Mouse (Mus musculus) embryonic facial prominence, embryonic 15.5 days (tissue): ENCODE measurements at regions not wholly inside any gene's neighbourhood (a gene's known extent, or its start where the extent isn't known, plus 50 kb on each side); places are given as distances from the start of the nearest gene placed in this dataset.

Experiments used
- ATAC-seq: fragments of 200-750 bp; cut with Nextera tagmentation; 2 replicates; pipeline ENCODE4 v1.8.0; 2017; ENCODE audit warnings: low read depth, moderate TSS enrichment; ENCODE audit not compliant: insufficient number of reproducible peaks, low FRiP score, low TSS enrichment
- H3K27ac ChIP-seq: fragments of 300-500 bp; sonication (generic); replicated peaks from 2 replicates; pipeline ENCODE4 v1.5.1; 2015; ENCODE audit warnings: mild to moderate bottlenecking, inconsistent platforms
- H3K27me3 ChIP-seq: fragments of 300-500 bp; sonication (generic); 2 replicates; pipeline ENCODE4 v1.6.1; 2015; ENCODE audit warnings: inconsistent platforms
- H3K36me3 ChIP-seq: fragments of 300-500 bp; sonication (generic); 2 replicates; pipeline ENCODE4 v1.6.1; 2015; ENCODE audit warnings: mild to moderate bottlenecking, inconsistent platforms
- H3K4me1 ChIP-seq: fragments of 300-500 bp; sonication (generic); 2 replicates; pipeline ENCODE4 v1.6.1; 2015; ENCODE audit warnings: inconsistent platforms
- H3K4me2 ChIP-seq: fragments of 300-500 bp; sonication (generic); replicated peaks from 2 replicates; pipeline ENCODE4 v1.6.1; 2015; ENCODE audit warnings: mild to moderate bottlenecking, inconsistent platforms
- H3K4me3 ChIP-seq: fragments of 300-500 bp; sonication (generic); replicated peaks from 2 replicates; pipeline ENCODE4 v1.5.1; 2015; ENCODE audit warnings: mild to moderate bottlenecking, inconsistent platforms
- H3K9ac ChIP-seq: fragments of 300-500 bp; sonication (generic); 2 replicates; pipeline ENCODE4 v1.6.1; 2015; ENCODE audit warnings: inconsistent platforms
- H3K9me3 ChIP-seq: fragments of 300-500 bp; sonication (generic); replicated peaks from 2 replicates; pipeline ENCODE4 v1.6.1; 2016; ENCODE audit warnings: inconsistent platforms
- WGBS: fragments of 180-500 bp; shearing (Covaris S2); methylation state at CpG from one replicate; pipeline ENCODE4 v1.1.7; 2015; 5-methylcytosine and 5-hydroxymethylcytosine counted together

DNA sequence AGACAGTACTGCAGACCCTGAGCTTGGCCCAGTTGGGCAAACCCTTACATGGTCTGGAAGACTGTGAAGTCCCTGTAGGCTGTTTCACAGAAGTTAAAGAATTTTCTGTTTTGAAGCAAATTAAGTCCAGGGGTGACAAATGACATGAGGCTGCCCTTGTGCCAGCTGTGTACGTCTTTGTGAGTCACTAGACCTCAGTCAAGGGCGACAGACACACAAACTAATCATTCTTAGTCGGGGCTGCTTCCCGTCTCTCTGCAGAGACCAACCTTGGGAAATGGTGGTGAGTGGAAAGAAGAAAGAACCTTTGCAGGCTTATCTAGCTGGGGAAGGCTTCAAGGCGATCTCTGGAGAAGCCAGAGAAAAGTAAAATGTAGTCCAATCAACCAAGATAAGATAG, 107.8 kb upstream of the Bmper start:
- no peak overlapping the region for H3K4me2 ChIP-seq
- no peaks in the 10 kb centered on the region for H3K4me1 ChIP-seq
- H3K36me3 ChIP-seq: no peaks in the 10 kb centered on the region
- H3K27ac ChIP-seq: no peak overlapping the region
- no peaks in the 10 kb centered on the region for H3K9me3 ChIP-seq
- no peak overlapping the region for H3K9ac ChIP-seq
- no peaks in the 10 kb centered on the region for H3K27me3 ChIP-seq
- no peak overlapping the region for H3K4me3 ChIP-seq
- ATAC-seq: no peak
- 68% methylated on average over 5 of the region's 5 CpGs for WGBS

DNA sequence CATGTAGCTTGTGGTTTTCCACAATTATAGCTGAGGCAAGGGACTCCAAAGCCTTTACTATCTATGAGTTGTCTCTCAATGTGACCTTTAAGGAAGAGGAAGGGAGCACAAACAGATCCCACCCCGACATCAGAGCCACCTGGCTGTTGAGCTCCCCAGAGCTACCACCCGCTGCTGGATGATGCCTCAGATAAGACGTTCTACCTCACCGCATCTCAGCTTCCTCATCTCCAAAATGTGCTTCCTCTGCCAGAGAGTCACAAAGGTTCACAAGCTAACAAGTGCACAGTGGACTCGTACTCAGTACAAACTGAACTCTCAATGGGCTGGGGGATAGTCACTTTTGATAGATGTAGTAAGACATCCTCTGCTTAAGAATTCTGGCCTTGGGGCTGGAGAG, 107.3 kb upstream of the Bmper start:
- Histone ChIP-seq H3K27ac (no peak overlapping the region), H3K4me3 (no peak overlapping the region), H3K4me2 (no peak overlapping the region), H3K4me1 (no peaks in the 10 kb centered on the region), H3K27me3 (no peaks in the 10 kb centered on the region), H3K9ac (no peak overlapping the region), H3K36me3 (no peaks in the 10 kb centered on the region), H3K9me3 (no peaks in the 10 kb centered on the region)
- 87% methylated on average over 5 of the region's 5 CpGs for WGBS
- ATAC-seq: no peak

DNA sequence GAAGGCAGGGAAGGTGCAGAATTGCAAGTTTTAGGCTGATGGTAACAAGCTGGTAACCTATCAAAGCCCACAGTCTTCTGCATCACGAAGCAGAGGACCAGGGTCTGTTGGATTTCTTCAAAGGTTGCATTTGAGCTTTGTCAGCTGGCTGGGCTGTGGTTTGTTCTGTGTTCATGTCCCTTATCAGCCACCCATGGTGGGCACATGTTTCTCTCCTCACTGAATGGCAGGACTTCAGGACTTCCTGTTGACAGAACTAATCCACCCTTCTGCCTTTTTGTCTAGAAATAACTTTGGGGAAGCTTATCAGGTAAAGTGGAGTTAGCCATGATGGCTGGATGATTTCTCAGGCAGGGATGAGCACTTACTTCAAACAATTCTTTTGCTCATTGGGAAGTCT, 106.6 kb upstream of the Bmper start:
- Histone ChIP-seq H3K9ac (no peak overlapping the region), H3K36me3 (no peaks in the 10 kb centered on the region), H3K9me3 (no peaks in the 10 kb centered on the region), H3K4me3 (no peak overlapping the region), H3K4me2 (no peak overlapping the region), H3K27ac (no peak overlapping the region), H3K4me1 (no peaks in the 10 kb centered on the region), H3K27me3 (no peaks in the 10 kb centered on the region)
- WGBS: 77% methylated on average over 1 of the region's 1 CpGs
- ATAC-seq: no peak

DNA sequence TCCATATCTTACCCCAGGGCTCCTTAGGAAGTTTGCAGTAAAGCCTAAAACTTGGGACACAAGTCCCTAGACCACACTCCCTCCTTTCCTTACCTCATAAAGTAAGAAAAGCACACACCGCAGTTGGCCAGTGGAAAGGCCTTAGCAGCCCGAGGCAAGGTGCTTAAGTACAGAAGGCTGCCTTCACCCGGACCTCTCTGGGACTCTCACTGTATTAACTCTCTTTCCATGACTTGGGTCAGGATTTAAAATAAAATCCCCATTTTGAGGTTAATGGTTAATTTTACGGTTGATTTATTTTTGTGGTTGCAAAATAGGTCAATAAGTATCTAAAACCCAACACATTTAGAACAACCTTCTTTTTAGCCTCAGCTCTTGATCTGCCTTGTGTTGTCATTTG, 103.1 kb upstream of the Bmper start:
- WGBS: 52% methylated on average over 4 of the region's 4 CpGs
- Histone ChIP-seq H3K4me1 (no peaks in the 10 kb centered on the region; the same call in 1 of the 2 replicates), H3K9ac (no peak overlapping the region), H3K4me3 (no peak overlapping the region), H3K27ac (no peak overlapping the region), H3K36me3 (no peaks in the 10 kb centered on the region), H3K4me2 (no peak overlapping the region), H3K9me3 (no peaks in the 10 kb centered on the region), H3K27me3 (no peaks in the 10 kb centered on the region)
- no peak for ATAC-seq

DNA sequence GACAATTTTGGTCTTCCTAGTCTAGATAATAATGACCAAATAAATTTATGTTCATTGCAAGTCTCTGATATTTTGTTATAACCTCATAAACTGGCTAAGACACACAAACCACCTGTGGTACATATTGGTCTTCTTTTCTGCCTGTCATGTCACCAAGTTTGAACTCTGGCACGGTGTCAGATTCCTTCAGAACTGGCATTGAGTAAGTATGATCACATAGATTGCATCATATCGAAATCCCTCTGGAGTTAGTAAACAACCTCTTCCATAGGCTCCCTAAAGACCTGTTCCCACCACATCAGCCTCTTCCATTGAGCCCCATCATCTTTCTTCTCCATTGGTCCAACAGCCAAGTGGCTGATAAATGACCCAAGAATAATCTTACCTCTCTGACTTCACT, 102.1 kb upstream of the Bmper start:
- WGBS: 83% methylated on average over 2 of the region's 2 CpGs
- Histone ChIP-seq H3K9me3 (no peaks in the 10 kb centered on the region), H3K27me3 (no peaks in the 10 kb centered on the region), H3K27ac (no peak overlapping the region), H3K9ac (no peak overlapping the region), H3K4me1 (no peaks in the 10 kb centered on the region; the same call in 1 of the 2 replicates), H3K36me3 (no peaks in the 10 kb centered on the region), H3K4me3 (no peak overlapping the region), H3K4me2 (no peak overlapping the region)
- ATAC-seq: no peak

DNA sequence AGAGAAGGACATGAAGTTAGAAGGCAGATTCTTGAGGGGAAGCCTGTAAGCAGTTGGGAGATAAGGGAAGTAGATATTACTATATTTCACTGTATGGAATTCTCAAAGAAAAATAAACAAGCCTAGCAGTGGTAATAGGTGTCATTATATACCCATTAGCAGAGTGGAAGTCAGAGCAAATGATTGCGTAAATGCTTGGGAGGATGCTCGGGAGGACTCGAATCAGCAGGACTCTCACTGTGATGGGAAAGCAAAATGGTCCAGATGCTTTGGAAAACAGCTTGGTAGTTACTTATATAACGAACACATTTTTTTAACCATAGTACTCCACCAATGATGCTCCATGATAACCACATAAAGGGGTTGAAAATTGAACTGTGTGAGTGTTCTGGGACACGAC, 100.4 kb upstream of the Bmper start:
- ATAC-seq: no peak
- Histone ChIP-seq H3K36me3 (no peaks in the 10 kb centered on the region), H3K27ac (no peak overlapping the region), H3K9ac (no peak overlapping the region), H3K4me3 (no peak overlapping the region), H3K9me3 (no peaks in the 10 kb centered on the region), H3K4me1 (peaks cover 4% of the 10 kb centered on the region; the same call in 1 of the 2 replicates), H3K4me2 (no peak overlapping the region), H3K27me3 (no peaks in the 10 kb centered on the region)
- WGBS: 64% methylated on average over 5 of the region's 5 CpGs

DNA sequence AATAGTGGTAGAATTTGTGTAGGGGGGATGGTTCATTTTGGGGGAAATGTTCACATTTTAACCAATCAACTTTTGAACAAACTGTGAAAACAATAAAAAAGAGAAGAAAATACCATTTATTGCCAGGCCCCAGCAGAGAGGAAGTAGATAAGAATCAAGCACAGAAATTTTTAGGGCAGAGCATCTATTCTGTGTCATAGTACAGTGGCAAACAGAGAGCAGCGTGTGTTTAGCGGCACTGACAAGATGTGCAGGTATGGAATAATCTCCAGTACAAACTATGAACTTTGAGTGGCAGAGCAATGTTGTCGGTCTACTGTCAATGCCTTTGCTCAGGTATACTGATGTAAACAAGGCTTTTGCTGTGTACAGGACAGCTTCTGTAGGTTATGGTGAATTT, 99.4 kb upstream of the Bmper start:
- H3K4me1 ChIP-seq: peaks cover 4% of the 10 kb centered on the region; the same call in 1 of the 2 replicates
- H3K36me3 ChIP-seq: no peaks in the 10 kb centered on the region
- WGBS: 79% methylated on average over 3 of the region's 3 CpGs
- no peak overlapping the region for H3K4me3 ChIP-seq
- H3K9me3 ChIP-seq: no peaks in the 10 kb centered on the region
- H3K27me3 ChIP-seq: no peaks in the 10 kb centered on the region
- H3K4me2 ChIP-seq: no peak overlapping the region
- no peak overlapping the region for H3K9ac ChIP-seq
- H3K27ac ChIP-seq: no peak overlapping the region
- ATAC-seq: no peak

DNA sequence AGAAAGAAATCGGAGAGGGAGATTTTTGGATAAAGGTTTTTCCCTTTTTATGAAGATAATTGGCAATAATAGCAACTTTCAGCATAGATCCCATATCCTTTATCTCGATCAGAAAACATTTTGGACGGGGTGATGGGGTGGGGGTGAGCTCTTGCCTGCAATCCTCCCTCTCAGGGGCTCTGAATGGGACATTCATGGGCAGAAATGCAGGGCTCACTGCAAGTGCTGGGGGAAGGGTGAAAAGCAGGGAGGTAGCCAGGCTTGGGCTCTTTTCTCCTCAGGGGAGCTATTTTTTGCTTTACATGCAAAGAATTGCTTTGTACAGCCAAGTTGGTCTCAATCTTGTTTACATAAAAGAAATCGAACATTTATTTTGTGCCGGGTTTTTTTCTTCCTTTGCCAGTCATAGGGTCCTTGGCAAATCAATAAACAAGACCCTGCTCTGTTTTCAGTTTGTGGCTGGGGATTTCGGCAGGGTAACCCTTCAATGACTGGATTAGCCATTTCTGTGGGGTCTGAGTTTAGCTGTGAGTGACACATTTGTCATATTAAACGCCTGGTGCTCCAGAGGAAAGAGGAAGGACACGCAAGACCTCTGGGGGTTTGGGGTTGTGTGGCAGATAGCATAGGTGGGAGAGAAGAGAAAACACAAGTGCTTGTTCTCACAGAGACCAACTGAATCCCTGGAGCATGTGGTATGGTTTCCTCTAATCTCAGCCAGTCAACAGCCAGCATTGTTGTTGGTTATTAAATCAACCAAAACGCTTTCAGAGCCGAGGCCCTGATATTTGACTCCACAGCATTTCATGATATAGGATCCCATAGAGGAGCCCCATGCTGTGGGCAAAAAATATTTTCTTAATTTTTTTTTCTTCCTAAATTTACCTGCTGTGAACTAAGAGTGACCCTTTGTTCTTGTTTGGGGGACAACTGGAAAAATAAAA, 96.8 kb upstream of the Bmper start:
- Histone ChIP-seq H3K27me3 (no peaks in the 10 kb centered on the region), H3K4me1 (peaks cover 4% of the 10 kb centered on the region; the same call in 1 of the 2 replicates), H3K4me2 (no peak overlapping the region), H3K9me3 (no peaks in the 10 kb centered on the region), H3K36me3 (no peaks in the 10 kb centered on the region), H3K9ac (no peak overlapping the region), H3K4me3 (no peak overlapping the region), H3K27ac (0 out of 2 replicates have a peak overlapping the region, but pooled peaks have one; percentile 22)
- no peak for ATAC-seq
- 19% methylated on average over 10 of the region's 10 CpGs for WGBS

DNA sequence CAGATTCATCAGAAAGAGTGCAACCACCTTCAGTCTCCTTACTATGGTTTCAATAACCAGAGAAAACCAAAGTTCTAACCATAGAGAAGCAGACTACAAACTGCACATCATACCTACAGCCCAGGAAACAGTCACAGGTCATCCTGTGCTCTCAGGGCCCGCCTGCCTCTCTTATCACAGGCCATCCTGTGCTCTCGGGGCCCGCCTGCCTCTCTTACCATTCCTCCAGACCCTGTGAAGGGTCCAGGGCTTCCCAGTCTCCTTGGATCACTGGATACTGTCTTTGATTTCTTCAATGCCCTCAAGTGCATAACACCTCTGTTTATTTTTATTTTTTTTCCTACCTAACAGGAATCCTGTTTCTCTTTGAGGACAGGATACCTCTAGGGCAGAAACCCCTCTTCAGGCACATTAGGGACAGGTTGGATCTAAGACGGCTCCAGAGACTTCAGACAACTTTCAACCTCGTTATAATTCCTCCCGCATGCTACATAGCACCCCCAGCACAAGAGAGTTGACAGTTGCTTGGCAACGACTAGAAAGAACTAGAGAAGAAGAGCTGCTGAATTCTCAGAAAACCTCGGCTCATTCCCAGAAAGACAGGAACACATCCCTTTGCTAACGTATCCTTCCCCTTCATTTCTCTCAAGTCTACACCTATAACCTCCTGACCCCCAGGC, 95.4 kb upstream of the Bmper start:
- no peak overlapping the region for H3K4me2 ChIP-seq
- H3K9me3 ChIP-seq: no peaks in the 10 kb centered on the region
- 43% methylated on average over 9 of the region's 9 CpGs for whole genome bisulfite sequencing
- H3K9ac ChIP-seq: no peak overlapping the region
- H3K4me1 ChIP-seq: peaks cover 4% of the 10 kb centered on the region; the same call in 1 of the 2 replicates
- ATAC-seq: no peak
- H3K36me3 ChIP-seq: no peaks in the 10 kb centered on the region
- H3K27me3 ChIP-seq: no peaks in the 10 kb centered on the region
- H3K27ac ChIP-seq: no peak overlapping the region
- no peak overlapping the region for H3K4me3 ChIP-seq

DNA sequence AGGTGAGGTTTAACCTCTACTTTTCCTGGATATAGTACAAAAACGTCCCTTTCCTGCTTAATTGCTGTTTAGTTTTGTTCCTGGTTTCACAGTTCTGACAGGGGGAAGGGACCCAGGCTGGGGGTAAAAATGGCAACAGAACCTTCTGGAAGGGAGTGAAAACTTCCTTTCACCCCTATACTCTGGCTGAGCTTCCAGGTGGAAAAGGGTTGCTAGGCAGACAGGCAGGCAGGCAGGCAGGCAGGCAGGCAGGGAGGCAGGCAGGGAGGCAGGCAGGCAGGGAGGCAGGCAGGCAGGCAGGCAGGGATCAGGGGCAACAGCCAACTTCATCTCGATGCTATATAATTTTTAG, 94.9 kb upstream of the Bmper start:
- Histone ChIP-seq H3K4me1 (0 out of 2 replicates have a peak, but pooled peaks cover 4% of the 10 kb centered on the region), H3K9ac (no peak overlapping the region), H3K4me2 (no peak overlapping the region), H3K4me3 (no peak overlapping the region), H3K27me3 (no peaks in the 10 kb centered on the region), H3K27ac (no peak overlapping the region), H3K36me3 (no peaks in the 10 kb centered on the region), H3K9me3 (no peaks in the 10 kb centered on the region)
- WGBS: 63% methylated on average over 2 of the region's 2 CpGs
- ATAC-seq: no peak

DNA sequence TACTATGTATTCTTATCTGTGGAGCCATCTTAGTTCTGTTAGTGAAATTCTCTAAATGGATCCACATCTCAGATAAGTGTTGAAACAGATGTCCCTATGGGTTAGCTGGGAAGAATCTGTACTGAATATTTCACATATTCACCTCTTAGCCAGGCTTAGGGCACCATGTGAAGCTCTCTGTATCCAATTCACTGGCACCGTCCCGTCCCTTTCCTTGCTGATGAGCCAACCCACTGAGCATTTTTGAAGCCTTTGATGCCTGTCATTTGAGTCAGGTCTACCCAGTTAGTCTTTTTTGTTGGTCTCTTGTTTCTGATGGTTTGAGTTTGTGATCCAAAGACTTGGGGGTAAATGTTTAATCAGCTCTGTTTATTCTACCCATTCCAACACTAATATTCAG, 88.9 kb upstream of the Bmper start:
- Histone ChIP-seq H3K36me3 (no peaks in the 10 kb centered on the region), H3K4me2 (no peak overlapping the region), H3K9me3 (no peaks in the 10 kb centered on the region), H3K27me3 (no peaks in the 10 kb centered on the region), H3K4me3 (no peak overlapping the region), H3K27ac (no peak overlapping the region), H3K4me1 (no peaks in the 10 kb centered on the region), H3K9ac (no peak overlapping the region)
- 56% methylated on average over 2 of the region's 2 CpGs for WGBS
- no peak for ATAC-seq
